Mouse (Mus musculus) mature B cell (primary cell): ENCODE data around the gene Mn1.

Source experiments
- in situ Hi-C: fragments of 300-500 bp; cut with MboI; formaldehyde crosslinking; loops from 2 replicates; pipeline ENCODE4 v1.14.3; 2019

Mn1 gene

GRCm38 (mm10) chr5:111476141-111476540 is 59.0 kb downstream of the Mn1 start:
- in situ Hi-C loops, result no loop called here

GRCm38 (mm10) chr5:111485907-111486306 is 68.7 kb downstream of the Mn1 start:
- in situ Hi-C loops, result no loop called here

- in situ Hi-C loops, result no loop called here
Measured at GRCm38 (mm10) chr5:111489022-111489616, 72.0 kb downstream of the Mn1 start.

- in situ Hi-C loops, result no loop called here
Measured at GRCm38 (mm10) chr5:111490599-111490998, 73.4 kb downstream of the Mn1 start.

- in situ Hi-C loops, result no loop called here
Measured at GRCm38 (mm10) chr5:111491485-111491884, 74.3 kb downstream of the Mn1 start.

- in situ Hi-C loops, result no loop called here
Measured at GRCm38 (mm10) chr5:111500036-111500435, 82.9 kb downstream of the Mn1 start.

GRCm38 (mm10) chr5:111501691-111502441 is 84.7 kb downstream of the Mn1 start:
- in situ Hi-C loops, result no loop called here

GRCm38 (mm10) chr5:111505241-111505640 is 88.1 kb downstream of the Mn1 start:
- in situ Hi-C loops, result no loop called here

- in situ Hi-C loops, result no loop called here
Measured at GRCm38 (mm10) chr5:111505824-111506223, 88.7 kb downstream of the Mn1 start.

- in situ Hi-C loops, result no loop called here
Measured at GRCm38 (mm10) chr5:111506410-111506809, 89.2 kb downstream of the Mn1 start.
